Mouse (Mus musculus) liver, embryonic 14.5 days (tissue): ENCODE measurements around the gene Sox6. TPM values are rescaled to one million over a fixed set of nuclear protein-coding genes. Genes with fewer than 3 reads are reported as not detected.
A peak's percentile ranks its signal among the peaks of the same experiment; 100 is the strongest.

Experiments
- ATAC-seq: fragments of 200-750 bp; cut with Nextera tagmentation; 2 replicates; pipeline ENCODE4 v1.8.0; 2017; ENCODE audit warnings: moderate number of reproducible peaks, mild to moderate bottlenecking, moderate library complexity; ENCODE audit not compliant: insufficient read depth
- DNase-seq, 3 experiments: peaks; one replicate each; pipeline ENCODE4 v3.0.0-alpha.2; 2012 to 2013; ENCODE audit warnings: low read depth in 3 of 3, low spot score in 3 of 3
- H3K27ac ChIP-seq: fragments of 300-500 bp; sonication (generic); 2 replicates; pipeline ENCODE4 v1.5.1; 2014; ENCODE audit warnings: moderate library complexity, mild to moderate bottlenecking, control low read depth, inconsistent platforms
- H3K27me3 ChIP-seq: fragments of 300-500 bp; sonication (generic); 2 replicates; pipeline ENCODE4 v1.6.1; 2014; ENCODE audit warnings: mild to moderate bottlenecking, low read length, moderate library complexity; ENCODE audit not compliant: control insufficient read depth, insufficient read depth
- H3K36me3 ChIP-seq: fragments of 300-500 bp; sonication (generic); replicated peaks from 2 replicates; pipeline ENCODE4 v1.6.1; 2014; ENCODE audit warnings: low read depth; ENCODE audit not compliant: control insufficient read depth, insufficient read depth
- H3K4me1 ChIP-seq, 2 experiments: fragments of 200-500 bp in 1 of 2; fragments of 300-500 bp in 1 of 2; sonication (generic) in 1 of 2; replicated peaks; 2 replicates each; pipeline ENCODE4 v1.6.1; 2012 to 2014; ENCODE audit warnings: antibody characterized with exemption in 1 of 2, inconsistent platforms in 1 of 2, low read length in 1 of 2; ENCODE audit not compliant: control insufficient read depth in 2 of 2, insufficient read depth in 2 of 2
- H3K4me2 ChIP-seq: fragments of 300-500 bp; sonication (generic); 2 replicates; pipeline ENCODE4 v1.6.1; 2014; ENCODE audit warnings: low read depth, mild to moderate bottlenecking, control low read depth, moderate library complexity
- H3K4me3 ChIP-seq, 2 experiments: fragments of 200-500 bp in 1 of 2; fragments of 300-500 bp in 1 of 2; sonication (generic) in 1 of 2; 2 replicates each; pipeline ENCODE4 v1.5.1; 2012 to 2014; ENCODE audit warnings: low read depth in 2 of 2, low read length in 2 of 2, mild to moderate bottlenecking in 2 of 2, control low read depth in 1 of 2, inconsistent platforms in 1 of 2, moderate library complexity in 1 of 2; ENCODE audit not compliant: insufficient read depth in 1 of 2
- H3K9ac ChIP-seq: fragments of 300-500 bp; sonication (generic); replicated peaks from 2 replicates; pipeline ENCODE4 v1.6.1; 2014; ENCODE audit warnings: mild to moderate bottlenecking, control low read depth, moderate library complexity
- H3K9me3 ChIP-seq: fragments of 300-500 bp; sonication (generic); 2 replicates; pipeline ENCODE4 v1.6.1; 2016; ENCODE audit warnings: low read length, mixed read lengths; ENCODE audit not compliant: control insufficient read depth
- CTCF ChIP-seq: IDR thresholded peaks from 2 replicates; pipeline ENCODE4 v1.5.1; 2016; ENCODE audit warnings: antibody characterized with exemption, low read depth, control low read depth
- EP300 ChIP-seq: IDR thresholded peaks from 2 replicates; pipeline ENCODE4 v1.6.1; 2016; ENCODE audit warnings: antibody characterized with exemption, low read depth
- WGBS: fragments of 180-500 bp; shearing (Covaris S2); extraction: QIAGEN DNeasy Blood & Tissue Kit; methylation state at CpG from one replicate; pipeline ENCODE4 v1.1.7; 2014; ENCODE audit not compliant: insufficient replicate concordance; 5-methylcytosine and 5-hydroxymethylcytosine counted together
- polyA plus RNA-seq, 2 experiments: library from polyadenylated mRNA; depleted of rRNA in 1 of 2; stranded (reverse) in 1 of 2; unstranded in 1 of 2; fragments of >200 nt; fragmentation: Nextera tagmentation in 1 of 2; extraction: Ambion mirVana in 1 of 2; gene quantifications; 2 replicates each; pipeline versions ENCODE4 v1.2.1 to v1.2.3; 2012 to 2014

Gene Sox6
- polyA plus RNA-seq, 2 experiments: 15.9 to 64.0 TPM

DNA sequence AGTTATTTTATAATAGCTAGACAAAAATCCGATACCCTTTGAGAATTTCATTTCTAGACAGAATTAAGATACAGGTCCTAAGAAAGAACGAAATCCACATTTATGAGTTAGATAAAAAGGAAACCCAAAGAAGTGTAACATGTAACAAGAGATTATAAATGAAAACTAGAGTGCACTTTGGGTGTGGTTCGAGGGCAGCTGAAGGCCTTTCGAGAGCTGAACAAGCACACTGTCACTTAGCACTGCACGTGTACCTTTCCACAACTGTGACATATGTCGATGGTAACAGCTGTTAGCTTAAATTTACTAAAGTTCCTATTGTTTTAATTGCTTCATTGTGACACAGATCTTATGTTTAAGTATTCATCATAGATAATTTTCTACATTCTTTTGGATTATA lies 142.8 kb downstream of the Sox6 start:
- 32% methylated on average over 6 of the region's 6 CpGs for WGBS
- TF ChIP-seq EP300 (no peak; the same call in 1 of the 2 replicates), CTCF (no peak)
- Histone ChIP-seq H3K4me3 (no peak overlapping the region), H3K4me2 (peak overlapping the region; percentile 68), H3K27me3 (no peaks in the 10 kb centered on the region), H3K27ac (peak overlapping the region; percentile 94), H3K4me1 (peaks cover 32 to 41% of the 10 kb centered on the region in 2 experiments), H3K36me3 (no peaks in the 10 kb centered on the region), H3K9ac (peak overlapping the region; percentile 48; the same call in 1 of the 2 replicates), H3K9me3 (no peaks in the 10 kb centered on the region)
- DNase-seq: peak in 2 of 3 experiments; percentile 44 to 46
- ATAC-seq: peak; percentile 42; the same call in 1 of the 2 replicates

DNA sequence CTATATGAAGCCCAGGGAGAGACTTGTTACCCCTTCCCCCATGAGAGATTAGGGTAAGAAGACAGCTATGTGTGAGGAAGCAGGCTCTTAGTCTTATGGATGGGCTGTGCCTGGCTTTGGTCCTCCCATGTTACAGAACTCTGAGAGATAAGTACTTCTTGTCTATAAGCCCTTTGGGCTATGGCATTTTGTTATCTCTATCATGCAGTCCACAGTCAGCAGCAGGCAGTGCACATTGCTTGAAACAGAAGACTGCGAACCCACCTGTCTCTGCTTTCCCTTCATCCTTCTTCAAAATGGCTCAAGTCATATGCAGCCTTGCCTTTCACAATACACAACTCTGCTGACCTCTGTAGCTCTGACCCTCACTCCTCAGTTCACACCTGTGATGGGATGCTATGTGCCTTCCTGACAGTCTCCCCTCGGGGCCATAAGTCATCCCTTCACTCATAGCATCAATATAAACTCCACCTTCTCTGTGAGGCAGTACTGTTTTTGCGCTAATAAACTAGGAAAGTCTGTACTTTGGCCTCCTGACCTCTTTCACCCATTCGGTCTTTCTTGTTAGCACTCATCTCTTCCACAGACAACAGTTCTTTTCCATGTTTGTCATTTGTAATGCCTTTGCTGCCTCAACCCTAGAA lies 143.4 kb downstream of the Sox6 start:
- 42% methylated on average over 4 of the region's 4 CpGs for WGBS
- peak overlapping the region; percentile 48 for H3K9ac ChIP-seq
- H3K4me1 ChIP-seq: peaks cover 37 to 47% of the 10 kb centered on the region in 2 experiments
- peak overlapping the region in 1 of 2 experiments; percentile 18; a peak in 3 of 4 replicates for H3K4me3 ChIP-seq
- ATAC-seq: peak; percentile 99
- no peaks in the 10 kb centered on the region for H3K27me3 ChIP-seq
- H3K36me3 ChIP-seq: no peaks in the 10 kb centered on the region
- H3K9me3 ChIP-seq: no peaks in the 10 kb centered on the region
- peak overlapping the region; percentile 94 for H3K27ac ChIP-seq
- TF ChIP-seq CTCF: no peak
- TF ChIP-seq EP300: peak; percentile 93
- H3K4me2 ChIP-seq: peak overlapping the region; percentile 68
- peak; percentile 68 to 88 (median 84) for DNase-seq

DNA sequence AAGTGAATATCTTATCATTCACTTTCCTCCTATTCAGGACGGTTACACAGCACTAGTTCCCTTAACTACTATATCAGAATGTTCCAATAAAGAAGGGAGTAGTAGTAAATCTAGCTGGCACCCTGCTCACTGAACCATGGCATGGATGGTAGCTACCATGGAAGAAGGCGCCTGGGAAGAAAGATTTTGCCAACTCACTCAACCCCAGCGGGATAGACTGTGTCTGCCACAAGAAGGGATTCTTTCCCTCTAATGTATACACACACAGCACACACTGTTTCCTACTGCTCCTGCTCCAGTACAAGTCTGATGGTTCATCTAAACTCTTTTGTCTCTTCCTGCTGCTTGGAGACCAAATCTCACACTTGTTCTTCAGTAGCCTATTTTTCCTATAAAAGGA lies 147.1 kb downstream of the Sox6 start:
- DNase-seq: no peak
- H3K27ac ChIP-seq: no peak overlapping the region
- ATAC-seq: no peak
- H3K4me2 ChIP-seq: no peak overlapping the region
- H3K4me1 ChIP-seq: peaks cover 55 to 67% of the 10 kb centered on the region in 2 experiments
- no peaks in the 10 kb centered on the region for H3K9me3 ChIP-seq
- TF ChIP-seq CTCF (no peak), EP300 (no peak)
- 61% methylated on average over 3 of the region's 3 CpGs for WGBS
- no peaks in the 10 kb centered on the region for H3K27me3 ChIP-seq
- no peaks in the 10 kb centered on the region for H3K36me3 ChIP-seq
- no peak overlapping the region for H3K4me3 ChIP-seq
- no peak overlapping the region for H3K9ac ChIP-seq

DNA sequence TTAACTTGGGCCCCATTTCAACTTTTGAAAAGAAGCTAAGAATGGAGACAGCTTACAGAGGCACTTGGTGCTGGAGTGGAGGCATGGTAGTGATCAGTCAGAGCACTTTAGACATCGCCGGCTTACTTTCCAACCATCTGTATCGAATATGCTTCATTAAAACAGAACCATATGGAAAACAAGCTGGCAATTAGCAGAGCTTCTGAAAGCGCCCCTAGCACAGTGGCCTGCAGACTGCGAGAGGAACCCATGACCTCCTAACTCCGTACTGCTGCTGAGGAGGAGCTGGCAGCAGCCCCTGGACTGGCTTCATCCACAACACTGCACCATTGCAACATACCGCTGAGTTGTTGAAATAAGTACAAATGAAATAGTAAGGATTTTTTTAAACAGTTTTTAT lies 148.7 kb downstream of the Sox6 start:
- no peak for TF ChIP-seq CTCF
- TF ChIP-seq EP300: no peak
- 91% methylated on average over 7 of the region's 7 CpGs for WGBS
- Histone ChIP-seq H3K4me2 (no peak overlapping the region), H3K27me3 (no peaks in the 10 kb centered on the region), H3K27ac (no peak overlapping the region), H3K9ac (no peak overlapping the region), H3K9me3 (no peaks in the 10 kb centered on the region), H3K36me3 (no peaks in the 10 kb centered on the region), H3K4me3 (no peak overlapping the region), H3K4me1 (peaks cover 44 to 58% of the 10 kb centered on the region in 2 experiments)
- no peak for DNase-seq
- no peak for ATAC-seq

DNA sequence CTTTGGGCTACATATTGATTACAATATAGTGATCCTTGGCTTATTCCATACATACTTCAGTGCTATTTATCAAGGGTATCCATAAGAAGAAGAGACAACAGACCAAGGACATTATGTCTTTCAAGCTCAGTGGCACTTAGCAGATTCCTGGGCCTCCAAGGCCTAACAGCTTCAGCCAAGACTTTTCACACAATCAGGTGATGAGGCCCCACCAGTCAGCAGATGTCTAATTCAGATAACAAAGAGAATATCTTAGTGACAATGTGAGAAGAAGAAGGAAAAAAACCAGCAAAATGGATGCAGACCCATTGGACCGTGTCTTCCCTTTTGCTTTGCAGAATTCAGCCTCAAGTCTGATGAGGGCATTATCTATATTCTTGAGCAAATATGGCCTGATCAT lies 150.0 kb downstream of the Sox6 start:
- H3K27me3 ChIP-seq: no peaks in the 10 kb centered on the region
- TF ChIP-seq CTCF (no peak), EP300 (peak; percentile 80)
- no peaks in the 10 kb centered on the region for H3K36me3 ChIP-seq
- ATAC-seq (peak; percentile 84), DNase-seq (peak; percentile 54 to 68 (median 59))
- no peak overlapping the region for H3K4me3 ChIP-seq
- 36% methylated on average over 1 of the region's 1 CpGs for WGBS
- H3K27ac ChIP-seq: no peak overlapping the region
- H3K9ac ChIP-seq: no peak overlapping the region
- no peaks in the 10 kb centered on the region for H3K9me3 ChIP-seq
- H3K4me1 ChIP-seq: peaks cover 30 to 45% of the 10 kb centered on the region in 2 experiments
- peak overlapping the region; percentile 6 for H3K4me2 ChIP-seq
